Mouse (Mus musculus): Measurements from ENCODE around the gene Lag3.

Gene Lag3

GRCm38 (mm10) chr6:124919695-124920317 lies 8.3 kb upstream of the Lag3 start, which contains the start of gene Ptms:
TSS of gene Ptms (minus strand) at chr6:124920103.
- DNase-seq = peak; percentile 99

- DNase-seq = peak; percentile 64
Observed at GRCm38 (mm10) chr6:124918890-124919627, 7.6 kb upstream of the Lag3 start.

GRCm38 (mm10) chr6:124918331-124918690 lies 6.8 kb upstream of the Lag3 start:
- DNase-seq = no peak

- peak; percentile 98 for DNase-seq
Observed at GRCm38 (mm10) chr6:124917518-124918330, 6.2 kb upstream of the Lag3 start.

GRCm38 (mm10) chr6:124916695-124917517 lies 5.4 kb upstream of the Lag3 start:
- DNase-seq = peak; percentile 91

- DNase-seq = peak; percentile 75
Observed at GRCm38 (mm10) chr6:124915942-124916694, 4.6 kb upstream of the Lag3 start.

GRCm38 (mm10) chr6:124915160-124915941 lies 3.8 kb upstream of the Lag3 start:
- peak; percentile 69 for DNase-seq

- no peak for DNase-seq
Observed at GRCm38 (mm10) chr6:124914511-124914910, 3.0 kb upstream of the Lag3 start.

- DNase-seq = peak; percentile 46
Observed at GRCm38 (mm10) chr6:124913721-124914285, 2.3 kb upstream of the Lag3 start.

GRCm38 (mm10) chr6:124913214-124913613 lies 1.7 kb upstream of the Lag3 start:
- DNase-seq = no peak

- peak; percentile 35 for DNase-seq
Observed at GRCm38 (mm10) chr6:124910032-124910431, 1.5 kb downstream of the Lag3 start.

GRCm38 (mm10) chr6:124907767-124908166 lies 3.7 kb downstream of the Lag3 start:
- DNase-seq = no peak

GRCm38 (mm10) chr6:124904991-124905860 lies 6.3 kb downstream of the Lag3 start:
- peak; percentile 64 for DNase-seq

- DNase-seq = peak; percentile 87
Observed at GRCm38 (mm10) chr6:124904161-124904981, 7.1 kb downstream of the Lag3 start.

GRCm38 (mm10) chr6:124903580-124904151 lies 7.8 kb downstream of the Lag3 start:
- peak; percentile 96 for DNase-seq

- no peak for DNase-seq
Observed at GRCm38 (mm10) chr6:124901851-124902250, 9.7 kb downstream of the Lag3 start.

GRCm38 (mm10) chr6:124900801-124901480 lies 10.6 kb downstream of the Lag3 start:
- no peak for DNase-seq
